Mouse (Mus musculus) small intestine, adult 2 months (tissue): ENCODE data around the gene Ccl7. TPM values are rescaled to one million over a fixed set of nuclear protein-coding genes. Genes with fewer than 3 reads are reported as not detected.

Experiments used
- H3K27ac ChIP-seq: fragments of 200-500 bp; 2 replicates; pipeline ENCODE4 v1.5.1; 2012; ENCODE audit warnings: low read depth, low read length, control low read depth, inconsistent platforms; ENCODE audit not compliant: insufficient read depth
- H3K27me3 ChIP-seq: fragments of 200-500 bp; 2 replicates; pipeline ENCODE4 v1.6.1; 2012; ENCODE audit warnings: mild to moderate bottlenecking, moderate library complexity, low read length, inconsistent platforms; ENCODE audit not compliant: control insufficient read depth, insufficient read depth
- H3K36me3 ChIP-seq: fragments of 200-500 bp; 2 replicates; pipeline ENCODE4 v1.6.1; 2012; ENCODE audit warnings: mild to moderate bottlenecking, low read length, control low read depth, inconsistent platforms; ENCODE audit not compliant: control insufficient read depth, insufficient read depth
- H3K4me1 ChIP-seq: fragments of 200-500 bp; 2 replicates; pipeline ENCODE4 v1.6.1; 2012; ENCODE audit warnings: low read length, inconsistent platforms, mixed read lengths; ENCODE audit not compliant: control insufficient read depth, insufficient read depth, insufficient read length
- H3K4me3 ChIP-seq: fragments of 200-500 bp; 2 replicates; pipeline ENCODE4 v1.5.1; 2012; ENCODE audit warnings: low read depth, mild to moderate bottlenecking, control low read depth, inconsistent platforms, low read length, moderate library complexity
- CTCF ChIP-seq: fragments of 200-500 bp; IDR thresholded peaks from 2 replicates; pipeline ENCODE4 v1.5.1; 2012; ENCODE audit warnings: low read depth, mild to moderate bottlenecking, control low read depth, inconsistent platforms, low read length, moderate library complexity, mixed read lengths; ENCODE audit not compliant: insufficient replicate concordance, insufficient read length; ENCODE audit errors: extremely low read depth
- POLR2A ChIP-seq: fragments of 200-500 bp; IDR thresholded peaks from 2 replicates; pipeline ENCODE4 v1.6.1; 2012; ENCODE audit warnings: low read depth, mild to moderate bottlenecking, control low read depth, inconsistent platforms, low read length, moderate library complexity
- WGBS: fragments of 180-500 bp; shearing (Covaris S2); methylation state at CpG from one replicate; pipeline ENCODE4 v1.1.7; 2018; 5-methylcytosine and 5-hydroxymethylcytosine counted together
- polyA plus RNA-seq: library from polyadenylated mRNA; depleted of rRNA; stranded (reverse); fragments of >200 nt; gene quantifications from 2 replicates; pipeline ENCODE4 v1.2.3, GENCODE M21; 2012; rRNA removed

Gene Ccl7
- polyA plus RNA-seq = 0.32 and 0.91 TPM in 2 replicates

DNA sequence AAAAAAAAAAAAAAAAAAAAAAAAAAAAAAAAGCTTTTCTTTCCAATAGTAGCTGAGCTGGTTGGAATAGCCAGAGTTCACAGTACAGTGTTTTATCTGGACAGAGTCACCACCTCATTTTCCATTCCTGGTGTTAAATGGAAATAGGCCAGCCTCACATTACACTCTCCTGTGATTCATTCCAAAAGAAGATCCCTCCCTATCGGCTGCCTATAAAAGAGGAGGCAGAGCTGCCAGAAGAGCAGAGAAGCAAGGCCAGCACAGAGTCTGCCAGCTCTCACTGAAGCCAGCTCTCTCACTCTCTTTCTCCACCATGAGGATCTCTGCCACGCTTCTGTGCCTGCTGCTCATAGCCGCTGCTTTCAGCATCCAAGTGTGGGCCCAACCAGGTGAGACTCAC is at the start of gene Ccl7:
Gene Ccl7, plus strand, starts transcription at position 242 of the 400 bp plus-strand sequence.
- Histone ChIP-seq H3K4me3 (no peak within 1 kb of the TSS), H3K27ac (no peak within 1 kb of the TSS), H3K4me1 (no peaks in the 10 kb centered on the region), H3K36me3 (no peaks in the 10 kb centered on the region), H3K27me3 (no peaks in the 10 kb centered on the region)
- 80% methylated on average over 3 of the region's 3 CpGs for WGBS
- TF ChIP-seq CTCF = no peak
- no peak for TF ChIP-seq POLR2A

- Histone ChIP-seq H3K4me3 (no peak overlapping the region), H3K27me3 (no peaks in the 10 kb centered on the region), H3K27ac (no peak overlapping the region), H3K36me3 (no peaks in the 10 kb centered on the region), H3K4me1 (no peaks in the 10 kb centered on the region)
- WGBS = 72% methylated on average over 10 of the region's 10 CpGs
- TF ChIP-seq POLR2A (no peak), CTCF (peak; percentile 100)
Observed at GRCm38 (mm10) chr11:81996172-81996841, 49.2 kb upstream of the Ccl7 start.

- Histone ChIP-seq H3K4me3 (no peak overlapping the region), H3K4me1 (no peaks in the 10 kb centered on the region), H3K27ac (no peak overlapping the region), H3K36me3 (no peaks in the 10 kb centered on the region), H3K27me3 (no peaks in the 10 kb centered on the region)
- no peak for TF ChIP-seq POLR2A
- TF ChIP-seq CTCF = no peak
- WGBS = 85% methylated on average over 5 of the region's 5 CpGs
Observed at GRCm38 (mm10) chr11:81997085-81997484, 48.4 kb upstream of the Ccl7 start.

DNA sequence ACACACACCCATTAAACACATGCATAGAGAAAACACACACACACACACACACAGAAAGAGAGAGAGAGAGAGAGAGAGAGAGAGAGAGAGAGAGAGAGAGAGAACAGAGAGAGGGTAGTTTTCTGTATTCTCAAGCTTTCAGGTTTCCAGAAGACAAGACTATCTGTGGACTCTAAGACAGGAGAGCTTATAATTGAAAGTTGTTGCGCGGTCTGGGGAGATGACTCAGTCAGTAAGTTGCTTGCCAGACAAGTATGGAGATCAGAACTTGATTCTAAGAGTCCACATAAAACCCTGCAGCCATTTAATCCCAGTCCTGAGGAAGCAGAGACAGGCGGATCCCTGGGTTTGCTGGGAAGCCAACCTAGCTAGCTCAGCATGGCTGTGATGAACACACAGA is 46.9 kb upstream of the Ccl7 start:
- H3K36me3 ChIP-seq = no peaks in the 10 kb centered on the region
- H3K27me3 ChIP-seq = no peaks in the 10 kb centered on the region
- 77% methylated on average over 3 of the region's 3 CpGs for WGBS
- no peak overlapping the region for H3K27ac ChIP-seq
- TF ChIP-seq CTCF (no peak), POLR2A (no peak)
- no peak overlapping the region for H3K4me3 ChIP-seq
- no peaks in the 10 kb centered on the region for H3K4me1 ChIP-seq

DNA sequence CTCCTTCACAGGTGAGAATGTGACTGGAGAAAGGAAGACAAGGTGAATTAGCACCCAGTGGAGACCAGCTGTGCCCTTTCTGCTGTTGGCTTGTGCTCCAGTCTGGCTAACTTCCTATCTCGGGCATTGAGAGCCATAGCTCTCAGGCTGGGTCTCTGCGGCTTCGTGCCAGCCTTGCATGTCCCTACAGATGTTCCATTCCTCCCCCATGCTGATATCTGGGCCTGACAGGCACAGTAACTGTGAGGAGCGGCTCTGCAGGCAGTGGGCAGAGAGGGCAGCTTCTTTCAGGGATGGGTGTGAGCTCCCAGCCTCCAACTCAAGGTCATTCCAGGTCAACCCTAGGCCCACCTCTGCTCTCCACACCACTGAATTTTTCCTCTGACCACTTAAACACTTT is 46.0 kb upstream of the Ccl7 start:
- Histone ChIP-seq H3K4me3 (no peak overlapping the region), H3K27ac (no peak overlapping the region), H3K27me3 (no peaks in the 10 kb centered on the region), H3K4me1 (no peaks in the 10 kb centered on the region), H3K36me3 (no peaks in the 10 kb centered on the region)
- TF ChIP-seq CTCF (no peak), POLR2A (no peak)
- 66% methylated on average over 4 of the region's 4 CpGs for WGBS

- 56% methylated on average over 5 of the region's 5 CpGs for WGBS
- TF ChIP-seq CTCF (no peak), POLR2A (no peak)
- Histone ChIP-seq H3K36me3 (no peaks in the 10 kb centered on the region), H3K4me3 (no peak overlapping the region), H3K4me1 (no peaks in the 10 kb centered on the region), H3K27me3 (no peaks in the 10 kb centered on the region), H3K27ac (no peak overlapping the region)
Observed at GRCm38 (mm10) chr11:82000581-82000980, 44.9 kb upstream of the Ccl7 start.

GRCm38 (mm10) chr11:82004810-82005209 is 40.7 kb upstream of the Ccl7 start:
- Histone ChIP-seq H3K27ac (no peak overlapping the region), H3K36me3 (no peaks in the 10 kb centered on the region), H3K4me3 (no peak overlapping the region), H3K27me3 (no peaks in the 10 kb centered on the region), H3K4me1 (no peaks in the 10 kb centered on the region)
- WGBS = 55% methylated on average over 2 of the region's 2 CpGs
- no peak for TF ChIP-seq CTCF
- no peak for TF ChIP-seq POLR2A
